In genomic region chr2:69004001-69004400, GRCm38 (mm10) we compare ENCODE assay signal across 13 mouse cellular contexts.
A peak's percentile ranks its signal among the peaks of the same experiment; 100 is the strongest.
DNase-seq lines count a peak whose midpoint lies in the region; ATAC-seq and TF ChIP-seq lines count a peak whose summit lies in the region.
"Had no signal": no experiment of that assay in that cellular context is flagged by ENCODE, and none has a peak within 500 bp of the region (broad histone marks: within the 10 kb centered on the region; RNA-seq: fewer than 3 reads in every experiment).

No protein-coding gene starts in this region.

- H3K36me3 ChIP-seq in liver, adult 2 months (ENCODE audit: control insufficient read depth, insufficient read depth, low read length) = no peaks in the 10 kb centered on the region
- H3K36me3 ChIP-seq in hindbrain, postnatal 0 days (ENCODE audit: insufficient read depth, low read length) = no peaks in the 10 kb centered on the region
- H3K36me3 ChIP-seq: limb, embryonic 12.5 days had no signal

- no peak overlapping the region for H3K27ac ChIP-seq in liver, adult 2 months (replicated peaks; ENCODE audit: insufficient read depth, low read depth, low read length)
- 0 out of 2 replicates have a peak overlapping the region, but pooled peaks have one; percentile 3 for H3K27ac ChIP-seq in hindbrain, postnatal 0 days
- H3K27ac ChIP-seq: gastrocnemius, adult 2 months; limb, embryonic 12.5 days had no signal

- no peak overlapping the region for H3K9ac ChIP-seq in liver, adult 2 months (ENCODE audit: low read depth, low read length)
- no peak overlapping the region for H3K9ac ChIP-seq in hindbrain, postnatal 0 days (replicated peaks; ENCODE audit: low read length)
- H3K9ac ChIP-seq: limb, embryonic 12.5 days had no signal

- peak; percentile 84 for ATAC-seq in hindbrain, postnatal 0 days

- H3K27me3 ChIP-seq in liver, adult 2 months (ENCODE audit: control insufficient read depth, insufficient read depth, low read length) = no peaks in the 10 kb centered on the region
- no peaks in the 10 kb centered on the region for H3K27me3 ChIP-seq in hindbrain, postnatal 0 days (ENCODE audit: insufficient read depth, low read length)
- H3K27me3 ChIP-seq: limb, embryonic 12.5 days had no signal

- WGBS in liver, adult 2 months = 68% methylated on average over 5 of the region's 5 CpGs
- WGBS in hindbrain, postnatal 0 days = 33% methylated on average over 5 of the region's 5 CpGs

- no peak overlapping the region for H3K4me3 ChIP-seq in liver, adult 2 months (ENCODE audit: insufficient read depth, low read depth, low read length)
- no peak overlapping the region for H3K4me3 ChIP-seq in hindbrain, postnatal 0 days (ENCODE audit: low read length)
- H3K4me3 ChIP-seq: gastrocnemius, adult 2 months; limb, embryonic 12.5 days had no signal

- TF ChIP-seq CTCF in liver, adult 2 months (IDR thresholded peaks at IDR 0.05; ENCODE audit: low read depth, low read length) = no peak
- TF ChIP-seq CTCF in brain, embryonic 14.5 days (IDR thresholded peaks at IDR 0.05; ENCODE audit: borderline replicate concordance, extremely low read depth, insufficient read depth, insufficient read length) = no peak
- TF ChIP-seq CTCF in hindbrain, postnatal 0 days (IDR thresholded peaks at IDR 0.05; ENCODE audit: low read depth) = no peak

- H3K79me2 ChIP-seq in liver, adult 2 months (ENCODE audit: control insufficient read depth, insufficient read depth, low read length) = peaks cover 3% of the 10 kb centered on the region; the same call in 1 of the 2 replicates

- H3K4me1 ChIP-seq in liver, adult 2 months (ENCODE audit: control insufficient read depth, insufficient read depth, low read length) = no peaks in the 10 kb centered on the region
- no peaks in the 10 kb centered on the region for H3K4me1 ChIP-seq in hindbrain, postnatal 0 days (ENCODE audit: insufficient read depth, low read length)
- H3K4me1 ChIP-seq: limb, embryonic 12.5 days had no signal

- no peaks in the 10 kb centered on the region for H3K9me3 ChIP-seq in hindbrain, postnatal 0 days (ENCODE audit: low read length)
- H3K9me3 ChIP-seq: limb, embryonic 12.5 days had no signal

- DNase-seq in liver, adult 2 months (ENCODE audit: extremely low read depth, low read depth, low spot score) = peak; percentile 42
- DNase-seq in liver = no peak
- DNase-seq in brain, embryonic 14.5 days (ENCODE audit: low read depth) = peak; percentile 54
- peak; percentile 74 to 84 for DNase-seq in cerebellum, postnatal 10 days
- DNase-seq in hindbrain, postnatal 0 days (ENCODE audit: low spot score) = peak; percentile 70
- no peak for DNase-seq in thymus, postnatal 36 days
- DNase-seq in lung, postnatal 25 days (ENCODE audit: low spot score) = no peak
- DNase-seq: gastrocnemius, adult 2 months; layer of hippocampus, postnatal 36 days; lung, postnatal 36 days; right cerebral cortex, postnatal 14 days had no signal

- no peak for TF ChIP-seq POLR2A in liver, adult 2 months (IDR thresholded peaks at IDR 0.05; ENCODE audit: extremely low read depth, insufficient read depth, low read length)
- TF ChIP-seq POLR2A in brain, embryonic 14.5 days (IDR thresholded peaks at IDR 0.05; ENCODE audit: borderline replicate concordance, extremely low read depth, insufficient read depth, insufficient read length, poor library complexity, severe bottlenecking) = no peak

- H3K4me2 ChIP-seq in hindbrain, postnatal 0 days (ENCODE audit: low read depth, low read length) = no peak overlapping the region
- H3K4me2 ChIP-seq: limb, embryonic 12.5 days; midbrain, embryonic 11.5 days had no signal

Comparison
In these comparisons a context has a peak if more than half of its experiments do, and no peak if none do; other contexts are left out.
1. DNase-seq: peak in liver, adult 2 months (single experiment), brain, embryonic 14.5 days (single experiment), cerebellum, postnatal 10 days (2 of 2) and hindbrain, postnatal 0 days (single experiment); none in liver (single experiment), thymus, postnatal 36 days (0 of 2) and lung, postnatal 25 days (single experiment).